In genomic region chr13:107804418-107804817, GRCm38 (mm10) we compare ENCODE assay signal across 14 mouse cellular contexts.
DNase-seq lines count a peak whose midpoint lies in the region; ATAC-seq and TF ChIP-seq lines count a peak whose summit lies in the region.
"Had no signal": no experiment of that assay in that cellular context is flagged by ENCODE, and none has a peak within 500 bp of the region (broad histone marks: within the 10 kb centered on the region; RNA-seq: fewer than 3 reads in every experiment).

No protein-coding gene starts in this region.

- H3K9ac ChIP-seq in MEL (ENCODE audit: control insufficient read depth, low read depth, low read length, poor library complexity, severe bottlenecking) = no peak overlapping the region
- H3K9ac ChIP-seq in forebrain, embryonic 11.5 days (ENCODE audit: low read length) = no peak overlapping the region
- H3K9ac ChIP-seq: forebrain, embryonic 12.5 days; stomach, embryonic 15.5 days had no signal

- H3K4me2 ChIP-seq in forebrain, embryonic 11.5 days (ENCODE audit: low read depth, low read length, severe bottlenecking) = no peak overlapping the region
- H3K4me2 ChIP-seq: forebrain, embryonic 12.5 days; stomach, embryonic 15.5 days had no signal

- no peak overlapping the region for H3K27ac ChIP-seq in MEL (ENCODE audit: control insufficient read depth, low read depth, low read length)
- H3K27ac ChIP-seq in forebrain, embryonic 11.5 days (ENCODE audit: low read depth, low read length) = no peak overlapping the region
- H3K27ac ChIP-seq: embryonic facial prominence, embryonic 10.5 days; forebrain, embryonic 12.5 days; hindbrain, embryonic 10.5 days; macrophage; stomach, embryonic 15.5 days had no signal

- no peaks in the 10 kb centered on the region for H3K9me3 ChIP-seq in MEL (replicated peaks; ENCODE audit: insufficient read depth, low read length)
- H3K9me3 ChIP-seq in forebrain, embryonic 11.5 days (ENCODE audit: control insufficient read depth, low read length) = no peaks in the 10 kb centered on the region
- H3K9me3 ChIP-seq: embryonic facial prominence, embryonic 10.5 days; forebrain, embryonic 12.5 days; stomach, embryonic 15.5 days had no signal

- no peaks in the 10 kb centered on the region for H3K27me3 ChIP-seq in MEL (ENCODE audit: control insufficient read depth in 1 of 2, insufficient read depth in 2 of 2, low read length in 2 of 2)
- no peaks in the 10 kb centered on the region for H3K27me3 ChIP-seq in forebrain, embryonic 11.5 days (ENCODE audit: control insufficient read depth, insufficient read depth, low read length)
- H3K27me3 ChIP-seq: forebrain, embryonic 12.5 days; stomach, embryonic 15.5 days had no signal

- DNase-seq in heart, postnatal 4 days = peak; percentile 37
- no peak for DNase-seq in heart, adult 9 months (ENCODE audit: low spot score in 2 of 2)
- peak; percentile 21 for DNase-seq in lung, postnatal 10 days
- DNase-seq in lung, adult 2 months = no peak
- peak; percentile 74 for DNase-seq in MEL (ENCODE audit: low read depth, low spot score)
- peak; percentile 43 for DNase-seq in lung, postnatal 36 days
- no peak for DNase-seq in ovary, postnatal 14 days (ENCODE audit: low spot score)
- no peak for DNase-seq in forebrain, embryonic 11.5 days (ENCODE audit: low spot score)
- DNase-seq: gastrocnemius, postnatal 36 days had no signal

- no peak for ATAC-seq in forebrain, embryonic 11.5 days (replicated peaks; ENCODE audit: low FRiP score)

- TF ChIP-seq EP300 in MEL (IDR thresholded peaks at IDR 0.05; ENCODE audit: low read depth in 1 of 2, low read length in 2 of 2) = no peak

- H3K36me3 ChIP-seq in MEL (ENCODE audit: control insufficient read depth in 1 of 2, insufficient read depth in 2 of 2, low read length in 2 of 2) = no peaks in the 10 kb centered on the region
- no peaks in the 10 kb centered on the region for H3K36me3 ChIP-seq in forebrain, embryonic 11.5 days (ENCODE audit: control insufficient read depth, insufficient read depth, low read length)
- H3K36me3 ChIP-seq: stomach, embryonic 15.5 days had no signal

- TF ChIP-seq POLR2A in lung, adult 2 months (IDR thresholded peaks at IDR 0.05; ENCODE audit: borderline replicate concordance, extremely low read depth, low read depth, low read length) = no peak
- TF ChIP-seq POLR2A in MEL (IDR thresholded peaks at IDR 0.05; ENCODE audit: control insufficient read depth in 1 of 2, insufficient read depth in 1 of 2, low read depth in 1 of 2, low read length in 2 of 2, poor library complexity in 1 of 2) = no peak

- peaks cover 9% of the 10 kb centered on the region for H3K4me1 ChIP-seq in lung, adult 2 months (ENCODE audit: control insufficient read depth, insufficient read depth, low read length)
- H3K4me1 ChIP-seq in MEL (ENCODE audit: control insufficient read depth in 1 of 2, insufficient read depth in 2 of 2, low read length in 2 of 2) = no peaks in the 10 kb centered on the region
- peaks cover 5% of the 10 kb centered on the region for H3K4me1 ChIP-seq in forebrain, embryonic 11.5 days (replicated peaks; ENCODE audit: control insufficient read depth, insufficient read depth, low read length)

- H3K79me2 ChIP-seq in MEL (ENCODE audit: control insufficient read depth, insufficient read depth, low read length, poor library complexity) = no peaks in the 10 kb centered on the region

- no peak overlapping the region for H3K4me3 ChIP-seq in lung, adult 2 months (replicated peaks; ENCODE audit: extremely low read depth, low read depth, low read length)
- H3K4me3 ChIP-seq in MEL (ENCODE audit: control insufficient read depth in 1 of 2, insufficient read depth in 1 of 2, low read depth in 2 of 2, low read length in 2 of 2) = no peak overlapping the region
- H3K4me3 ChIP-seq in forebrain, embryonic 11.5 days (ENCODE audit: low read depth, low read length) = no peak overlapping the region
- H3K4me3 ChIP-seq: embryonic facial prominence, embryonic 10.5 days; forebrain, embryonic 12.5 days; hindbrain, embryonic 10.5 days; stomach, embryonic 15.5 days had no signal

- 97% methylated on average over 1 of the region's 1 CpGs for WGBS in lung, adult 2 months
- WGBS in forebrain, embryonic 11.5 days = 87% methylated on average over 1 of the region's 1 CpGs

- TF ChIP-seq CTCF in lung, adult 2 months (IDR thresholded peaks at IDR 0.05; ENCODE audit: insufficient read depth, low read length) = no peak
- peak; percentile 40 to 71 (median 58) for TF ChIP-seq CTCF in MEL (IDR thresholded peaks at IDR 0.05 in 2 of 3, conservative IDR thresholded peaks at IDR 0.05 in 1 of 3; ENCODE audit: control insufficient read depth in 1 of 3, insufficient read depth in 1 of 3, low read depth in 2 of 3, low read length in 3 of 3, poor library complexity in 1 of 3, severe bottlenecking in 1 of 3)

- peak; percentile 72 for TF ChIP-seq RAD21 in MEL (IDR thresholded peaks at IDR 0.05; ENCODE audit: low read depth, low read length)

TF ChIP-seq in MEL, 35 proteins besides CTCF, POLR2A, EP300 and RAD21:
- TF ChIP-seq SMC3 (IDR thresholded peaks at IDR 0.05; ENCODE audit: low read depth, low read length) (peak; percentile 67), MXI1 (IDR thresholded peaks at IDR 0.05; ENCODE audit: low read depth, low read length) (no peak), CHD2 (IDR thresholded peaks at IDR 0.05; ENCODE audit: low read length) (no peak), GATA1 (IDR thresholded peaks at IDR 0.05; ENCODE audit: low read depth, low read length) (0 out of 2 replicates have a peak, but pooled peaks have one; percentile 9), MYB (IDR thresholded peaks at IDR 0.05; ENCODE audit: low read depth, low read length) (no peak), ZC3H11A (IDR thresholded peaks at IDR 0.05; ENCODE audit: low read depth, low read length) (peak; percentile 60; the same call in 1 of the 2 replicates), SIN3A (IDR thresholded peaks at IDR 0.05; ENCODE audit: low read length) (no peak), NELFE (IDR thresholded peaks at IDR 0.05; ENCODE audit: low read depth, low read length) (no peak), UBTF (IDR thresholded peaks at IDR 0.05; ENCODE audit: borderline replicate concordance, insufficient read depth, low read depth, low read length) (no peak)

Comparison
In these comparisons a context has a peak if more than half of its experiments do, and no peak if none do; other contexts are left out.
1. DNase-seq: peak in heart, postnatal 4 days (single experiment), lung, postnatal 10 days (single experiment), MEL (single experiment) and lung, postnatal 36 days (single experiment); none in heart, adult 9 months (0 of 2), lung, adult 2 months (single experiment), ovary, postnatal 14 days (single experiment) and forebrain, embryonic 11.5 days (single experiment).